Mouse (Mus musculus) olfactory bulb, adult 2 months (tissue): Measurements from ENCODE around the gene Slit2. TPM values are rescaled to one million over a fixed set of nuclear protein-coding genes. Genes with fewer than 3 reads are reported as not detected.

Experiments used
- H3K27ac ChIP-seq: fragments of 200-500 bp; 2 replicates; pipeline ENCODE4 v1.5.1; 2012; ENCODE audit warnings: low read depth, low read length; ENCODE audit not compliant: insufficient read depth
- H3K4me1 ChIP-seq: fragments of 200-500 bp; 2 replicates; pipeline ENCODE4 v1.6.1; 2012; ENCODE audit warnings: low read length; ENCODE audit not compliant: control insufficient read depth, insufficient read depth
- H3K4me3 ChIP-seq: fragments of 200-500 bp; 2 replicates; pipeline ENCODE4 v1.5.1; 2012; ENCODE audit warnings: mild to moderate bottlenecking, low read depth, low read length, moderate library complexity; ENCODE audit not compliant: insufficient read depth
- CTCF ChIP-seq: fragments of 200-500 bp; IDR thresholded peaks from 2 replicates; pipeline ENCODE4 v1.5.1; 2012; ENCODE audit warnings: low read depth, mild to moderate bottlenecking, low read length, moderate library complexity; ENCODE audit not compliant: insufficient read depth
- POLR2A ChIP-seq: fragments of 200-500 bp; IDR thresholded peaks from 2 replicates; pipeline ENCODE4 v1.6.1; 2012; ENCODE audit warnings: mild to moderate bottlenecking, low read depth, low read length, moderate library complexity; ENCODE audit not compliant: insufficient read depth
- WGBS: fragments of 180-500 bp; shearing (Covaris S2); methylation state at CpG from one replicate; pipeline ENCODE4 v1.1.7; 2018; 5-methylcytosine and 5-hydroxymethylcytosine counted together
- polyA plus RNA-seq: library from polyadenylated mRNA; stranded (reverse); fragments of >200 nt; gene quantifications from 2 replicates; pipeline ENCODE4 v1.2.4, GENCODE M21; 2012; ENCODE audit warnings: low replicate concordance; ENCODE audit not compliant: missing spikeins, insufficient read depth, insufficient read length

Slit2 gene
- not detected in 2 replicates for polyA plus RNA-seq

- Histone ChIP-seq H3K27ac (no peak within 1 kb of the TSS), H3K4me1 (peaks cover 35% of the 10 kb centered on the region), H3K4me3 (peak within 1 kb of the TSS; percentile 55)
- TF ChIP-seq POLR2A = no peak
- no peak for TF ChIP-seq CTCF
- WGBS = under 1% methylated on average over 66 of the region's 66 CpGs
Observed at GRCm38 (mm10) chr5:47982941-47983701, at the start of gene Slit2. Gene Slit2, plus strand, starts transcription at chr5:47983138.

- no peaks in the 10 kb centered on the region for H3K4me1 ChIP-seq
- 85% methylated on average over 5 of the region's 5 CpGs for WGBS
- TF ChIP-seq POLR2A (no peak), CTCF (no peak)
Observed at GRCm38 (mm10) chr5:47938586-47939372, 44.2 kb upstream of the Slit2 start.

GRCm38 (mm10) chr5:47956451-47956850 is 26.5 kb upstream of the Slit2 start:
- H3K4me1 ChIP-seq = no peaks in the 10 kb centered on the region
- 73% methylated on average over 1 of the region's 1 CpGs for WGBS
- no peak overlapping the region for H3K4me3 ChIP-seq
- TF ChIP-seq POLR2A (no peak), CTCF (no peak)
- H3K27ac ChIP-seq = no peak overlapping the region

More at GRCm38 (mm10) chr5:47938586-47939372, 44.2 kb upstream of the Slit2 start:
- H3K4me3 ChIP-seq = no peak overlapping the region
- H3K27ac ChIP-seq = no peak overlapping the region

- Histone ChIP-seq H3K4me3 (no peak overlapping the region), H3K27ac (no peak overlapping the region), H3K4me1 (no peaks in the 10 kb centered on the region)
- TF ChIP-seq POLR2A (no peak), CTCF (no peak)
- WGBS = 66% methylated on average over 2 of the region's 2 CpGs
Observed at GRCm38 (mm10) chr5:47975795-47976194, 7.1 kb upstream of the Slit2 start.

- peaks cover 15% of the 10 kb centered on the region for H3K4me1 ChIP-seq
- 55% methylated on average over 4 of the region's 4 CpGs for WGBS
- no peak overlapping the region for H3K4me3 ChIP-seq
- TF ChIP-seq POLR2A (no peak), CTCF (no peak)
- no peak overlapping the region for H3K27ac ChIP-seq
Observed at GRCm38 (mm10) chr5:47979371-47979770, 3.6 kb upstream of the Slit2 start.

GRCm38 (mm10) chr5:47980459-47980858 is 2.5 kb upstream of the Slit2 start:
- WGBS = 35% methylated on average over 5 of the region's 5 CpGs
- H3K27ac ChIP-seq = no peak overlapping the region
- H3K4me1 ChIP-seq = peaks cover 26% of the 10 kb centered on the region
- no peak overlapping the region for H3K4me3 ChIP-seq
- TF ChIP-seq POLR2A (no peak), CTCF (no peak)

GRCm38 (mm10) chr5:47981951-47982350 is 987 bp upstream of the Slit2 start:
- 80% methylated on average over 8 of the region's 8 CpGs for WGBS
- H3K4me3 ChIP-seq = no peak overlapping the region
- H3K27ac ChIP-seq = no peak overlapping the region
- H3K4me1 ChIP-seq = peaks cover 35% of the 10 kb centered on the region
- no peak for TF ChIP-seq CTCF
- no peak for TF ChIP-seq POLR2A

GRCm38 (mm10) chr5:47983746-47984583 is 1.0 kb downstream of the Slit2 start:
- H3K4me1 ChIP-seq = peaks cover 35% of the 10 kb centered on the region
- H3K4me3 ChIP-seq = peak overlapping the region; percentile 55
- TF ChIP-seq POLR2A = no peak
- TF ChIP-seq CTCF = no peak
- no peak overlapping the region for H3K27ac ChIP-seq
- WGBS = 3% methylated on average over 38 of the region's 38 CpGs
